ENCODE assay signal across 8 mouse cellular contexts in the genomic region with DNA sequence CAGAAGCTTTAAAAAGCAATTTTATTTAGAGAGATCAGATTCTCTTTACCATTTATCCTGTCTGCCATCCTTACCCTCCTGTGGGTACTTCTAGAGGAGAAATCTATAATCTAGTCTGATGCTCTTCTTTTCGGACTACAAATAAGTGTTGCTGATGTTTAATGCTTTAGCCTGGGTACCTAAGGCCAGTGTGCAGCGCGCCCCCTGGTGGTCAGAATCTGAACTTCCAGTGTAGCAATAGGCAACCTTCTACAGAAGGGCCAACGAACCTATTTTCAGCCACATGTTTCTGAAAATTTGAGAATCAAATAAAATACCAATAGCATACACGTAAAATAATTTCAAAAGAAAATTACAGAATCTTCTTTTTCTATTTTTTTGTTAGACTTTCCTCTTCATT. TPM values are rescaled to one million over a fixed set of nuclear protein-coding genes. Genes with fewer than 3 reads are reported as not detected.
DNase-seq lines count a peak whose midpoint lies in the region; ATAC-seq and TF ChIP-seq lines count a peak whose summit lies in the region.

No protein-coding gene starts in this region.

- peak; percentile 94 for TF ChIP-seq CTCF in heart, postnatal 0 days (IDR thresholded peaks at IDR 0.05; ENCODE audit: low read depth)

- H3K27ac ChIP-seq in heart, postnatal 0 days (ENCODE audit: low read depth) = no peak overlapping the region
- H3K27ac ChIP-seq in heart, embryonic 10.5 days = no peak overlapping the region

- H3K9ac ChIP-seq in heart, postnatal 0 days (replicated peaks; ENCODE audit: low read depth, low read length) = no peak overlapping the region

- H3K4me3 ChIP-seq in heart, postnatal 0 days (ENCODE audit: low read depth, low read length) = no peak overlapping the region
- H3K4me3 ChIP-seq in heart, embryonic 10.5 days = no peak overlapping the region

- peaks cover 6% of the 10 kb centered on the region; the same call in 1 of the 2 replicates for H3K9me3 ChIP-seq in heart, postnatal 0 days (replicated peaks; ENCODE audit: control insufficient read depth, low read length)
- no peaks in the 10 kb centered on the region for H3K9me3 ChIP-seq in heart, embryonic 10.5 days

- intact Hi-C loops in left cerebral cortex, postnatal 36 days (cut with DNase I) = loop anchor here (2.0 to 10.0 kb wide), 3 partner anchors 168 to 356 kb away; no protein-coding TSS in a partner anchor

- no peak overlapping the region for H3K4me2 ChIP-seq in heart, postnatal 0 days (ENCODE audit: low read depth, low read length)

- peaks cover 8% of the 10 kb centered on the region; the same call in 1 of the 2 replicates for H3K36me3 ChIP-seq in heart, postnatal 0 days (replicated peaks; ENCODE audit: control insufficient read depth, insufficient read depth, low read length)
- peaks cover 3% of the 10 kb centered on the region; the same call in 1 of the 2 replicates for H3K36me3 ChIP-seq in heart, embryonic 10.5 days

- H3K4me1 ChIP-seq in heart, postnatal 0 days (ENCODE audit: control insufficient read depth, insufficient read depth) = no peaks in the 10 kb centered on the region
- H3K4me1 ChIP-seq in heart, embryonic 10.5 days = no peaks in the 10 kb centered on the region

- TF ChIP-seq EP300 in heart, postnatal 0 days (IDR thresholded peaks at IDR 0.05; ENCODE audit: low read depth) = no peak

- ATAC-seq in heart, postnatal 0 days (ENCODE audit: insufficient read depth, low read depth) = no peak
- ATAC-seq in activated CD4-positive, CD25-positive, alpha-beta regulatory T cell, adult 4 months = peak; percentile 43
- ATAC-seq in neutrophil, adult 5-6 weeks (ENCODE audit: extremely low read depth, insufficient number of reproducible peaks, low FRiP score, poor library complexity, severe bottlenecking) = peak; percentile 75; the same call in 1 of the 2 replicates

- no peaks in the 10 kb centered on the region for H3K27me3 ChIP-seq in heart, postnatal 0 days (ENCODE audit: control insufficient read depth, insufficient read depth, low read length)
- H3K27me3 ChIP-seq in heart, embryonic 10.5 days (ENCODE audit: insufficient read depth, poor library complexity, severe bottlenecking) = no peaks in the 10 kb centered on the region

- DNase-seq in heart, postnatal 0 days (ENCODE audit: low spot score) = peak; percentile 51
- no peak for DNase-seq in heart, embryonic 10.5 days (ENCODE audit: low spot score)
- DNase-seq in embryo, embryonic 11 days = peak; percentile 75
- peak; percentile 27 for DNase-seq in induced T-regulatory cell, adult 2 months (ENCODE audit: low read depth)
- DNase-seq in left cerebral cortex, postnatal 36 days (ENCODE audit: low spot score in 2 of 2) = peak; percentile 41 to 72
- peak; percentile 31 for DNase-seq in thymus, postnatal 14 days

- WGBS in heart, postnatal 0 days = 21% methylated on average over 5 of the region's 5 CpGs
- WGBS in heart, embryonic 10.5 days = 29% methylated on average over 5 of the region's 5 CpGs

RNA-seq across cellular contexts. Expression of a gene that starts 13.0 kb away (rescaled TPM):
- 62.2 and 89.9 TPM in 2 replicates for total RNA-seq in heart, postnatal 0 days (2014; rRNA removed; ENCODE audit: low replicate concordance)
- 117 and 143 TPM in 2 replicates for polyA plus RNA-seq in heart, postnatal 0 days (2015; fragmentation: Nextera tagmentation; extraction: Ambion mirVana)
- polyA plus RNA-seq in heart, embryonic 10.5 days (2016; fragmentation: Nextera tagmentation; extraction: Ambion mirVana) = 49.6 and 58.8 TPM in 2 replicates
- polyA plus RNA-seq in activated CD4-positive, CD25-positive, alpha-beta regulatory T cell, adult 4 months (2017; shearing (Covaris generic)) = 1 to 10 TPM in 1 of 2 experiments, not detected in 1; 2.2 TPM
- total RNA-seq in left cerebral cortex, postnatal 36 days (2021) = 10 to 100 TPM in 1 of 2 experiments, 1 to 10 TPM in 1; 9.2 to 10.8 TPM
- total RNA-seq in neutrophil, adult 5-6 weeks (2017) = 160 and 193 TPM in 2 replicates
